Mouse (Mus musculus): Measurements from ENCODE around the gene Lrrc49. TPM values are rescaled to one million over a fixed set of nuclear protein-coding genes. Genes with fewer than 3 reads are reported as not detected.

Gene Lrrc49
- polyA plus RNA-seq, 1 experiment from 2014 or later: 12.3 TPM

DNA sequence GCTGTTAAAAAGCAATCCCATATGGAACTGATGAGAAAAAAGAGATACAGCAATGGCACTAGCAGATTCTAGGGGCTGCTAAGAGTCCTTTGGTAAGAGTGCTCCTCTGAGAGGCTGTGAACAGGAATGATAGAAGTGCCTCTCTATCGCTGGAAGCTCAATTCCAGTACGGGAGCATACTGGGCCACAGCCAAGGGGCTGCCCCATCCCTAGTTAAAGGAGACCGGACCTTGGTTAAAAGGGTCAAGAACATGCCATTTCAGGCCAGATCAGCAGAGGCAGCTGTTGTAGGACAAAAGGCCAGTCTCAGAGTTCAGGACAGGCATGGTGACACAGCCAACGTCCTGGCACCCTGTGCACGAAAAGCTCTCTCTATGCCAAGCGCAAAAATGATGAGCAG is 26.2 kb upstream of the Lrrc49 start:
- Histone ChIP-seq H3K27me3 (ENCODE audit: insufficient read depth, low read length) (no peaks in the 10 kb centered on the region), H3K4me3 (replicated peaks; ENCODE audit: low read depth, low read length) (no peak overlapping the region), H3K9ac (ENCODE audit: low read depth, low read length) (no peak overlapping the region), H3K4me2 (ENCODE audit: low read length) (peak overlapping the region; percentile 85), H3K36me3 (ENCODE audit: insufficient read depth, low read length) (no peaks in the 10 kb centered on the region), H3K27ac (no peak overlapping the region), H3K9me3 (replicated peaks; ENCODE audit: low read length) (no peaks in the 10 kb centered on the region), H3K4me1 (replicated peaks; ENCODE audit: insufficient read depth, low read length) (peaks cover 3% of the 10 kb centered on the region; the same call in 1 of the 2 replicates)
- TF ChIP-seq CTCF (IDR thresholded peaks at IDR 0.05; ENCODE audit: low read depth): no peak
- 73% methylated on average over 6 of the region's 6 CpGs for WGBS
- no peak for DNase-seq (ENCODE audit: low spot score)
- no peak for ATAC-seq (replicated peaks; ENCODE audit: low FRiP score, low read depth)

DNA sequence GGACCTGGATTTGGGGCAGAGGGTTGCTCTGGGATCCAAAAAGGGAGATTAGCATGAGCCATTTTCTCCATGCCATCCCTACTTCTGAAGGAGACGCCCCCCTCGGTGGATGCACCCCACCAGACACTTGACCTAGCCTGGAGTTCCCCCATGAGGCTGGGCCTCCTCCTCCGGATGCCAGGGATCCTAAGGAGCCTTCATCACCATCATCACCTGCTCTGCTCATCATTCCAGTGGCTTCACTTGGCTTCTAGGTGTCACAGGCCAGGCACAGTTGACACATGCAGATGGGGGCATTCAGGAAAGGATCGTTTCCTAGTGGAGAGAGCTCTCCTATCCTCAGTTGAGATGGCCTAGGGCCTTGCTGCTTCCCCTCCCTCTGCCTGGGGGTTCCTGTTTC is 25.7 kb upstream of the Lrrc49 start:
- ATAC-seq (replicated peaks; ENCODE audit: low FRiP score, low read depth): no peak
- no peaks in the 10 kb centered on the region for H3K27me3 ChIP-seq (ENCODE audit: insufficient read depth, low read length)
- H3K27ac ChIP-seq: no peak overlapping the region
- DNase-seq (ENCODE audit: low spot score): no peak
- 38% methylated on average over 4 of the region's 4 CpGs for WGBS
- H3K9me3 ChIP-seq (replicated peaks; ENCODE audit: low read length): no peaks in the 10 kb centered on the region
- H3K36me3 ChIP-seq (ENCODE audit: insufficient read depth, low read length): no peaks in the 10 kb centered on the region
- peak overlapping the region; percentile 43 for H3K4me3 ChIP-seq (replicated peaks; ENCODE audit: low read depth, low read length)
- peaks cover 3% of the 10 kb centered on the region; the same call in 1 of the 2 replicates for H3K4me1 ChIP-seq (replicated peaks; ENCODE audit: insufficient read depth, low read length)
- TF ChIP-seq CTCF (IDR thresholded peaks at IDR 0.05; ENCODE audit: low read depth): no peak
- 0 out of 2 replicates have a peak overlapping the region, but pooled peaks have one; percentile 71 for H3K9ac ChIP-seq (ENCODE audit: low read depth, low read length)
- H3K4me2 ChIP-seq (ENCODE audit: low read length): peak overlapping the region; percentile 85

DNA sequence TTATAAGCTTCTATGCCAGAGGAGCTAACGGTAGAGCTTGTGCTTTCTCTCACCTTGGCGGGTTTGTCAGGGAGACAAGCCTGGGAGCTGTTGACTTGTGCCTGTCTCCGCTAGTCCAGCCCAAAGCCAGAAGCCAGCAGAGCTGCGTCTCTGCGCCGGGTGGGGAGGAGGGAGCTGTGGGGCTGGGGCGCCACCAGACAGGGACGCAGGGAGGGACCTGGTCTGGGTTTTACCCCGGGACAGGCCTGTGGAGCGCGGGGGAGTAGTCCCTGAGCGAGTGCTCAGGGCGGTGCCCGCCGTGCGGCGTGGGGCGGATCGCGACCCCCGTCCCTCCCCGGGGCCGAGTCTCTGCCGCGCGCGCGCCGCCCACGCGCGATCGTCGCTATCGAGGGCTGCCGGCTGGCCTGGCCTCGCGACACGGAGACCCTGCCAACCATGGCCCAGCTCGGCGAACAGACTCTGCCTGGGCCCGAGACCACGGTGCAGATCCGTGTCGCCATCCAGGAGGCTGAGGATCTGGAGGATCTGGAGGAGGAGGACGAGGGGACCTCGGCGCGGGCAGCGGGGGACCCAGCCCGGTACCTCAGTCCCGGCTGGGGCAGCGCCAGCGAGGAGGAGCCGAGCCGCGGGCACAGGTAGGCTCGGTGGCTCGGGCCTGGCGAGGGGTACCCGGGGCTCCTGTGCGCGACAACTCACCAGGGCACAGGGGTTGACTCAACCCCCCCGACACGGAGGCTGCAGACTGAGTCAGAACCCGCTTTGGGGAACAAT is 25.0 kb upstream of the Lrrc49 start, which contains the start of gene Larp6:
TSS of gene Larp6 (plus strand) at position 219 of the 771 bp plus-strand sequence.
- Histone ChIP-seq H3K36me3 (ENCODE audit: insufficient read depth, low read length) (no peaks in the 10 kb centered on the region), H3K27ac (no peak within 1 kb of the TSS), H3K4me3 (replicated peaks; ENCODE audit: low read depth, low read length) (peak within 1 kb of the TSS; percentile 43), H3K4me1 (replicated peaks; ENCODE audit: insufficient read depth, low read length) (peaks cover 3% of the 10 kb centered on the region; the same call in 1 of the 2 replicates), H3K9me3 (replicated peaks; ENCODE audit: low read length) (no peaks in the 10 kb centered on the region), H3K4me2 (ENCODE audit: low read length) (peak within 1 kb of the TSS; percentile 85), H3K27me3 (ENCODE audit: insufficient read depth, low read length) (no peaks in the 10 kb centered on the region), H3K9ac (ENCODE audit: low read depth, low read length) (peak within 1 kb of the TSS; percentile 71)
- ATAC-seq (replicated peaks; ENCODE audit: low FRiP score, low read depth) (peak; percentile 68; the same call in 1 of the 2 replicates), DNase-seq (ENCODE audit: low spot score) (peak; percentile 57)
- WGBS: 2% methylated on average over 63 of the region's 66 CpGs
- TF ChIP-seq CTCF (IDR thresholded peaks at IDR 0.05; ENCODE audit: low read depth): no peak

DNA sequence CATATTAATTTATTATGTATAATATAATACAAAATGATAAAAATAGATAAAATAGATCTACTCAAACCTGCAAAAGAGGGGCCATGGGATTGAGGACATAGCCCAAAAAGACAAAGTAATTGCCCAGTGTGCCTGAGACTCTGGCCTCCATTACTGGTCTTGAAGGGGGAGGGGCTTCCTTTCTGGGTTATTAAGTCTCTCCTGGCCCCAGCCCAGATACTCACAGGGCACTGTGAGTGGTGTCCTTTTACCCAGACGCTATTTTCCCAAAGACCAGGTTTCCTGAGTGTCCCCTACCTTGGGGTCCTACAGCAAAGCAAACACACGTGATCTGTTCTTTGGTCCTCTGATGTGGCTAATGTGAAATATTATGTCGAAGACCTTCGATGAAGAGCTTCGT is 24.1 kb upstream of the Lrrc49 start:
- no peak for ATAC-seq (replicated peaks; ENCODE audit: low FRiP score, low read depth)
- WGBS: 73% methylated on average over 5 of the region's 5 CpGs

DNA sequence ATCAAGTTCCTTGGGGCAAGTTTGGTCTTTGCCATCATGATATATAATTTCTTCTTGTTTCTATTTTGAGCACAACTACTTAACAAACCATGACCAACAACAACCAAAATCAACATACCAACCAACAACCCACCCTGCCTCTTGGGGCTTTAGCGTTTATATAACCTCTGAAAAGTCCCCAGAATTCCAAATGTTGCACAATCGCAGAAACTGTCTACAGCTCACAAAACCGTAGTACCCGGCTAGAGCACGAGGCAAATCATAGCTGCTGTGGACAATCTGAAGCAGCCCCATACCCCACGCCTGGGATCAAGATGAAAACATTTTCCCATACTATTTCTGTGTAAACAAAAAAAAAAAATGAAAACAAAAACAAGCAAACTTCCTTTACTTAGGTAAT is 21.8 kb upstream of the Lrrc49 start:
- no peak for TF ChIP-seq CTCF (IDR thresholded peaks at IDR 0.05; ENCODE audit: low read depth)
- no peak overlapping the region for H3K27ac ChIP-seq
- ATAC-seq (replicated peaks; ENCODE audit: low FRiP score, low read depth) (no peak), DNase-seq (ENCODE audit: low spot score) (no peak)
- H3K4me3 ChIP-seq (replicated peaks; ENCODE audit: low read depth, low read length): no peak overlapping the region
- H3K36me3 ChIP-seq (ENCODE audit: insufficient read depth, low read length): no peaks in the 10 kb centered on the region
- 77% methylated on average over 6 of the region's 6 CpGs for WGBS
- H3K4me2 ChIP-seq (ENCODE audit: low read length): no peak overlapping the region
- H3K9ac ChIP-seq (ENCODE audit: low read depth, low read length): no peak overlapping the region
- H3K9me3 ChIP-seq (replicated peaks; ENCODE audit: low read length): no peaks in the 10 kb centered on the region
- H3K4me1 ChIP-seq (replicated peaks; ENCODE audit: insufficient read depth, low read length): peaks cover 3% of the 10 kb centered on the region; the same call in 1 of the 2 replicates
- H3K27me3 ChIP-seq (ENCODE audit: insufficient read depth, low read length): no peaks in the 10 kb centered on the region

More for the DNA sequence above, 24.1 kb upstream of the Lrrc49 start:
- Histone ChIP-seq H3K36me3 (ENCODE audit: insufficient read depth, low read length) (no peaks in the 10 kb centered on the region), H3K27ac (no peak overlapping the region), H3K4me3 (replicated peaks; ENCODE audit: low read depth, low read length) (no peak overlapping the region), H3K4me1 (replicated peaks; ENCODE audit: insufficient read depth, low read length) (peaks cover 3% of the 10 kb centered on the region; the same call in 1 of the 2 replicates), H3K9me3 (replicated peaks; ENCODE audit: low read length) (no peaks in the 10 kb centered on the region), H3K27me3 (ENCODE audit: insufficient read depth, low read length) (no peaks in the 10 kb centered on the region), H3K9ac (ENCODE audit: low read depth, low read length) (no peak overlapping the region), H3K4me2 (ENCODE audit: low read length) (no peak overlapping the region; the same call in 1 of the 2 replicates)
- no peak for TF ChIP-seq CTCF (IDR thresholded peaks at IDR 0.05; ENCODE audit: low read depth)
- no peak for DNase-seq (ENCODE audit: low spot score)

DNA sequence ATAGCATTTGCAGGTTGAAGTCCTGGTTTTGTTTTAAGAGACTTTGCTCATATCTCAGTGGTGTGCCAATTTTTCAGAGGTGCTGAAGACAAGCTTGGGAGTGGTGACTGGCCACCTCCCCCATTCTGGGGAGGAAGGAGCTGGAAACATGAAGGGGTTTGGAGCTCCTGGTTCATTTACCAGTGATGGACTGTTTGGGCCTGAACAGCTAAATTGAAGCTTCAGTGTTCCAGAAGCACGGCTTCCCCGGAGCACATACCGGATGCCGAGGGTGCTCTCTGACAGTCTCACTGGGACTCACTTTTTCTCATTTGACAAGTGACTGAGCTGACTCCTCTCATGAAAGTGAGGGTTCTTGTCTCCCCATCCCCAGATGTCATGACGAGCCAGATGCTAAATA is 20.6 kb upstream of the Lrrc49 start:
- Histone ChIP-seq H3K27me3 (ENCODE audit: insufficient read depth, low read length) (no peaks in the 10 kb centered on the region), H3K9ac (ENCODE audit: low read depth, low read length) (no peak overlapping the region), H3K36me3 (ENCODE audit: insufficient read depth, low read length) (no peaks in the 10 kb centered on the region), H3K4me1 (replicated peaks; ENCODE audit: insufficient read depth, low read length) (peaks cover 3% of the 10 kb centered on the region; the same call in 1 of the 2 replicates), H3K9me3 (replicated peaks; ENCODE audit: low read length) (no peaks in the 10 kb centered on the region), H3K27ac (no peak overlapping the region), H3K4me3 (replicated peaks; ENCODE audit: low read depth, low read length) (no peak overlapping the region), H3K4me2 (ENCODE audit: low read length) (no peak overlapping the region)
- no peak for TF ChIP-seq CTCF (IDR thresholded peaks at IDR 0.05; ENCODE audit: low read depth)
- DNase-seq (ENCODE audit: low spot score) (no peak), ATAC-seq (replicated peaks; ENCODE audit: low FRiP score, low read depth) (no peak)
- 85% methylated on average over 5 of the region's 5 CpGs for WGBS
